Mouse (Mus musculus) kidney, embryonic 16.5 days (tissue): ENCODE results near the gene Gm13889. TPM values are rescaled to one million over a fixed set of nuclear protein-coding genes. Genes with fewer than 3 reads are reported as not detected.

Source experiments
- ATAC-seq: fragments of 200-750 bp; cut with Nextera tagmentation; 2 replicates; pipeline ENCODE4 v1.8.0; 2017; ENCODE audit warnings: moderate TSS enrichment; ENCODE audit not compliant: low FRiP score, low TSS enrichment
- H3K27ac ChIP-seq: fragments of 300-500 bp; sonication (generic); 2 replicates; pipeline ENCODE4 v1.5.1; 2014; ENCODE audit warnings: low read length
- H3K27me3 ChIP-seq: fragments of 300-500 bp; sonication (generic); 2 replicates; pipeline ENCODE4 v1.6.1; 2014; ENCODE audit warnings: low read length, control low read depth, mixed read lengths; ENCODE audit not compliant: insufficient read depth
- H3K36me3 ChIP-seq: fragments of 300-500 bp; sonication (generic); 2 replicates; pipeline ENCODE4 v1.6.1; 2014; ENCODE audit warnings: low read length, control low read depth, mixed read lengths; ENCODE audit not compliant: insufficient read depth
- H3K4me1 ChIP-seq: fragments of 300-500 bp; sonication (generic); 2 replicates; pipeline ENCODE4 v1.6.1; 2014; ENCODE audit warnings: low read length, control low read depth, mixed read lengths; ENCODE audit not compliant: insufficient read depth
- H3K4me2 ChIP-seq: fragments of 300-500 bp; sonication (generic); replicated peaks from 2 replicates; pipeline ENCODE4 v1.6.1; 2014; ENCODE audit warnings: low read depth, low read length
- H3K4me3 ChIP-seq: fragments of 300-500 bp; sonication (generic); 2 replicates; pipeline ENCODE4 v1.5.1; 2014; ENCODE audit warnings: mild to moderate bottlenecking, low read length
- H3K9ac ChIP-seq: fragments of 300-500 bp; sonication (generic); replicated peaks from 2 replicates; pipeline ENCODE4 v1.6.1; 2014; ENCODE audit warnings: low read length
- H3K9me3 ChIP-seq: fragments of 300-500 bp; sonication (generic); 2 replicates; pipeline ENCODE4 v1.6.1; 2016; ENCODE audit warnings: low read length, control low read depth
- WGBS: fragments of 180-500 bp; shearing (Covaris S2); extraction: QIAGEN DNeasy Blood & Tissue Kit; methylation state at CpG from one replicate; pipeline ENCODE4 v1.1.7; 2014; 5-methylcytosine and 5-hydroxymethylcytosine counted together
- polyA plus RNA-seq: library from polyadenylated mRNA; unstranded; fragments of >200 nt; fragmentation: Nextera tagmentation; extraction: Ambion mirVana; gene quantifications from 2 replicates; pipeline ENCODE4 v1.2.1, GENCODE M21; 2015

The Gm13889 gene
- polyA plus RNA-seq, 1 experiment from 2014 or later, result 9.5 TPM

DNA sequence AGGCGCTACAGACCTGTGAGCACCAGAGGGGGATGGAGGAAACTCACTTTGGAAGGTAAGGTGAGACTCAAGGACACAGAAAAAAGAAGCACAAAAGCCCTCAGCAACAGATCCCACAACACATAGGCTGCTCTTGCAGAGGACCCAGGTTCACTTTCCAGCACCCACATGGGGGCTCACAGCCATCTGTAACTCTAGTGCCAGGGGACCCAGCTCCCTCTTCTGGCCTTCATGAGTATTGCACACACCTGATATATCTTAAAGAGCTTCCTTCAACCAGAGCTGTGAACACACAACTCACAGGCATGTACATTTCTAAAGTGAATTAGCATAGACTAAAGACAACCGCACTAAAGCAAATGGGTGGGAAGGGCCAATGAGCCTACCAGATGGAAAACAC is 12.9 kb downstream of the Gm13889 start:
- H3K4me2 ChIP-seq, result no peak overlapping the region
- WGBS, result 89% methylated on average over 2 of the region's 2 CpGs
- ATAC-seq, result no peak
- H3K27ac ChIP-seq, result no peak overlapping the region
- peaks cover 6% of the 10 kb centered on the region for H3K9me3 ChIP-seq
- no peak overlapping the region for H3K9ac ChIP-seq
- no peaks in the 10 kb centered on the region for H3K36me3 ChIP-seq
- H3K4me3 ChIP-seq, result no peak overlapping the region
- peaks cover 7% of the 10 kb centered on the region for H3K4me1 ChIP-seq
- no peaks in the 10 kb centered on the region for H3K27me3 ChIP-seq

DNA sequence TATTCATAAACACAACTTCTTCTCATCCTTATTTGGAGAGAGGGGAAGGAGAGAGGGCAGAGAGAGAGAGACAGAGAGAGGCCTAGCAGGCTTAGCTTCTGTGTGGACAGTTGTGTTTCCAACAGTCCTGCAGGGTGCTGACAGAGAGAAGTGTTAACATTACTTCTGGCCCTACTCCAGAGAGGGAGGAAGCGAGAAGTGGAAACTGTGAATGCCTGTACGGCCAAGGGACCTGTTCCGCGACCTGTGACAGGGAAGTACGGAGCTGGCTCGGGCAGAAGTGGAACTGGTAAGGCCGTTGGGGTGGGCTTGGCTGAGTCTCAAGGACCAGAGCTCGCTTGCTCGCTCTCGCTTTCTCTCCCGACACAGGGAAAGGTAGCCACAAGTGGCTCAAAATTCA is 15.3 kb downstream of the Gm13889 start:
- 0 out of 2 replicates have a peak, but pooled peaks have one; percentile 35 for ATAC-seq
- no peak overlapping the region for H3K27ac ChIP-seq

DNA sequence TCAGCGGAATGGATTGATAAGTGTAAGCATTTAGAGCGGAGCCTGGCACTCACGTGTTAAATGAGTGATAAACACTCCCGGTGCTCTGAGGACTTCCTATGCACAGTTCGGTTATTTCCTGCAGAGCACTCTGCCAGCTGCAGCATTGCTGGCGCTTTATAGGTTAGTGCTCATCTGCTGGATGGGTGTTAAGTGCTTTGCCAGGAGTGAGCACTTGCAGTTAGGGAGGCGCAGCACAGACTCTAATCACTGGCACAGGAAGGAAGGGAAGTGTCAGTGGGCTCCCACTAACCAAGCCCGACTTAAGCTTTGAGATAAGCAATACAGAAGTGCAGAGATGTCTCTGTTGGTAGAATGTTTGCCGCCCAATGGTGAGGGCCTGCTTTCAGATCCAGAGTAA is 18.5 kb downstream of the Gm13889 start:
- H3K4me3 ChIP-seq, result no peak overlapping the region

More for the DNA sequence above, 15.3 kb downstream of the Gm13889 start:
- H3K4me1 ChIP-seq, result peaks cover 5% of the 10 kb centered on the region
- peaks cover 6% of the 10 kb centered on the region for H3K9me3 ChIP-seq
- H3K4me2 ChIP-seq, result no peak overlapping the region
- H3K36me3 ChIP-seq, result no peaks in the 10 kb centered on the region
- H3K4me3 ChIP-seq, result no peak overlapping the region
- H3K27me3 ChIP-seq, result no peaks in the 10 kb centered on the region
- H3K9ac ChIP-seq, result no peak overlapping the region
- WGBS, result 54% methylated on average over 11 of the region's 11 CpGs

DNA sequence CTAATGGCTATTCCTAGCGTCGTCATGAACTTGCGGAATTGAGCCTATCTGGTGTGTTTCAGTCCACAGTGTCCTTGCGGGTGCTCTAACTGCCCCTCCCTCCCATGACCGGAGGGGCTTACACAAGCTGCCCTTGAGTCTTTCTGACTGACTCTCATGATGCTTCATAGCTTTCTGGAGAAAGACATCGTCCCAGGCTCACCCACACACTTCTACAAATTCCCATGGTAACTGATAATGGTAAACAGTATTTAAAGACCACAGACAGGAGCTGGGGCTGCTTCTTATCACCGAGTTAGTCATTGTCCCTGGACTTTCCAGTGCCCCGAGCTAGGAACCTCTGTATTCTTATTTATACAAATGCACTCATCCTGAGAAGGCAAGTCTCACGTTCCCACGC is 28.1 kb downstream of the Gm13889 start:
- Histone ChIP-seq H3K9me3 (no peaks in the 10 kb centered on the region), H3K36me3 (no peaks in the 10 kb centered on the region), H3K4me2 (no peak overlapping the region), H3K4me3 (no peak overlapping the region), H3K9ac (no peak overlapping the region), H3K27me3 (no peaks in the 10 kb centered on the region), H3K4me1 (no peaks in the 10 kb centered on the region), H3K27ac (no peak overlapping the region)
- ATAC-seq, result no peak
- WGBS, result 85% methylated on average over 10 of the region's 10 CpGs

More for the DNA sequence above, 18.5 kb downstream of the Gm13889 start:
- H3K9ac ChIP-seq, result no peak overlapping the region
- peaks cover 2% of the 10 kb centered on the region; the same call in 1 of the 2 replicates for H3K4me1 ChIP-seq
- peaks cover 6% of the 10 kb centered on the region for H3K9me3 ChIP-seq
- 44% methylated on average over 9 of the region's 9 CpGs for WGBS
- H3K36me3 ChIP-seq, result no peaks in the 10 kb centered on the region
- H3K27ac ChIP-seq, result no peak overlapping the region
- no peak overlapping the region for H3K4me2 ChIP-seq
- ATAC-seq, result no peak
- no peaks in the 10 kb centered on the region for H3K27me3 ChIP-seq

DNA sequence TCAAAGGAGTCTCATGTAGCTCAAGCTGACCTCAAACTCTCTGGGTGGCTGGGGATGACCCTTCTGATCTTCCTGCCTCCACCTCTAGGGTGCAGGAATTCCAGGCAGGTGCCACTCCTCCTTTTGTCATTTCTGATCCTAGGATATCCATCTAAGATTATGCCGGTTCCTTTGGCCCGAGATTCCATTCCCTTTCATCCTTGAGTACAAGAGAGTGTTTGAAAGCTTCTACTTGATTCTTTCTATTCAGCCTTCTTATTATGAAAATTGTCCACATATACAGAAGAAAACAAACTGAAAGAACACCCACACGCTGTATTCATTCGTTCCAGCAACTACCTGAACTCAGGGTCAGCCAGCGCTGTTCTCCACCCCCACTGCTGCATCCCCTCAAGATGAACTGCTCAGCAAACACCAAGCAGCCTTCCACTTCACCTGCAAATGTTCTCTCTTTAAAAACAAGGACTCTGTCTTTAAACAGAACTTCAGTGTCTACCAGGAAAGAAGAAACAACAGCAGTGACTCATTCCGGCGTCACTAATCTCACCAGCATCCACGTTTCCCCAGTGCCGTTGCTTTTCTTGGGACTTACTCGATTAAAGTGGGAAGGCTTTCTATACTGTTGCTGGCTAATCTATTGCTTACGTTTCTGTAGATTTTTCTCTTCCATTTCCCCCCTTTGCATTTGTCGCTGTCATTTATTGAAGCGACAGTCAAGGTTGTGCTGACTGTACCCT is 29.1 kb downstream of the Gm13889 start:
- ATAC-seq, result no peak
- H3K27me3 ChIP-seq, result no peaks in the 10 kb centered on the region
- H3K4me3 ChIP-seq, result no peak overlapping the region
- 73% methylated on average over 13 of the region's 13 CpGs for WGBS
- no peak overlapping the region for H3K27ac ChIP-seq
- no peaks in the 10 kb centered on the region for H3K36me3 ChIP-seq
- no peaks in the 10 kb centered on the region for H3K4me1 ChIP-seq
- no peak overlapping the region for H3K4me2 ChIP-seq
- H3K9ac ChIP-seq, result no peak overlapping the region
- no peaks in the 10 kb centered on the region for H3K9me3 ChIP-seq

DNA sequence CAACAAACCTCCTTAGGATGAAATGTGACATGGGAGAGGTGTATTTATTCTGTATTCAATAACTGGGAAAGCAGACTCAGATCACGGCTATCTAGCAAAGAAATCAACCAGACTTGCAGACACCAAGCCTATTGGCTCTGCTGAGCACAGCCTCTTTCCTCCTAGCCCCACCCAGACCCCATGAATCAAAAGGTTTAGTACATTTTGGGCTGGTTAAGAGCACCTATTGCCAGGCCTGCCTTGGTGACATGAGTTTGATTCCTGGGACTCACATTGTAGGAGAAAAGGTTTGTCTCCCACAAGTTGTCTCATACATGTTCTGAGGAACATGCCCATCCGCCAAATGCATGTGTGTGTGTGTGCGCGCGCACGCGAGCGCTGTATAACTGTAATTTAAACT is 30.9 kb downstream of the Gm13889 start:
- WGBS, result 94% methylated on average over 8 of the region's 8 CpGs
- Histone ChIP-seq H3K27ac (no peak overlapping the region), H3K36me3 (no peaks in the 10 kb centered on the region), H3K4me1 (no peaks in the 10 kb centered on the region), H3K9ac (no peak overlapping the region), H3K9me3 (no peaks in the 10 kb centered on the region), H3K27me3 (no peaks in the 10 kb centered on the region), H3K4me3 (no peak overlapping the region), H3K4me2 (no peak overlapping the region)
- no peak for ATAC-seq

DNA sequence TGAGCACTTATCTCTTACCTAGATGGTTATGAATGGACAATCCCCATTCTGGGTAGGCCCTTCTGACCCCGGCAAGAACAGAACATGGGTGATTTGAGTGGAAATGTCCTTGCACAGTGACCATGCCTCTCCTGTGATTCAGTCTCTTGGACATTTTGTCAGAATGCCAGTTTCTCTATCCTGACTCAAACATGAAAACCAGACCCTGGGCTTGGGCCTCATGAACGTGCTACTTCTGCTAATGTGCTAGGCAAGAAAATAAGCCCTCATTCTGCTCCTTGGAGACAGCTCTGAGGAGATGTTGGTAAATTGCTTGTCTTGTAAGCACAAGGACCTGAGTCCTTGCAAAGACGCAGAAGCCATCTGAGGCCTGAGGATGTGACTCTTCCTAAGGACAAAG is 37.9 kb downstream of the Gm13889 start:
- H3K27ac ChIP-seq, result no peak overlapping the region
- 86% methylated on average over 3 of the region's 3 CpGs for WGBS
- H3K36me3 ChIP-seq, result no peaks in the 10 kb centered on the region
- no peaks in the 10 kb centered on the region for H3K27me3 ChIP-seq
- no peak for ATAC-seq
- H3K4me2 ChIP-seq, result no peak overlapping the region
- no peaks in the 10 kb centered on the region for H3K9me3 ChIP-seq
- H3K4me1 ChIP-seq, result no peaks in the 10 kb centered on the region
- no peak overlapping the region for H3K4me3 ChIP-seq
- H3K9ac ChIP-seq, result no peak overlapping the region

DNA sequence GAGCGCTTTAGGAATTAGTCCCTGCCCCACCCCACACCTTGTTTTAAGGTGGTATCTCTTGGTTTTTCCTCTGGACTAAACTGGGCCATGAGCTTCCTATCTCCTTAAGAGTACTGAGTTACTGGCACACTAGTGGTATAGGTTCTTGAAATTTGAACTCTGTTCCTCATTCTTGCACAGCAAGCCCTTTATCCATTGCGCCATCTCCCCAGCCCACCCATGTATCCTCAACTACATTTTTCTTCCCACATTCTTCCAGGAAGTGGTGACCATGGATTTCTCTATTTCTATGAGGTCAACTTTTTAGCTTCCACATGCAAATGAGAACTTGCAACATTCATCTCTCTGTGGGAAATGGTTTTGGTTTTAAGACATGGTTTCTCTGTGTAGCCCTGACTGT is 43.4 kb downstream of the Gm13889 start:
- Histone ChIP-seq H3K27me3 (no peaks in the 10 kb centered on the region), H3K4me3 (no peak overlapping the region), H3K36me3 (no peaks in the 10 kb centered on the region), H3K9me3 (no peaks in the 10 kb centered on the region), H3K27ac (no peak overlapping the region), H3K9ac (no peak overlapping the region), H3K4me1 (no peaks in the 10 kb centered on the region), H3K4me2 (no peak overlapping the region)
- no peak for ATAC-seq
- 93% methylated on average over 2 of the region's 2 CpGs for WGBS

DNA sequence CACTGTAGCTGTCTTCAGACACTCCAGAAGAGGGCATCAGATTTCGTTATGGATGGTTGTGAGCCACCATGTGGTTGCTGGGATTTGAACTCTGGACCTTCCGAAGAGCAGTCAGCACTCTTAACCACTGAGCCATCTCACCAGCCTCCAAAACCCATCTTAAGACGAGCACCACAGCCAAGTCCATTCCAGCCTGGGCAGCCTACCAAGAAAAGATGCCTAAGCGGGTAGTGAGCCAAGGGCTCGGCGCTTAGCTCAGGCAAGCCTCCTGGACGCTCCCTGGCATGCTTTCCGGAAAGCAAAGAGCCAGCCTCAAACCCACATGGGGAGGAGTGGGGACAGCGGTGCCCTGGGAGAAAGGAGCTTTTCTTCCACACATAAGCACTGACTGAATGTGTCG is 45.1 kb downstream of the Gm13889 start:
- no peaks in the 10 kb centered on the region for H3K36me3 ChIP-seq
- no peak overlapping the region for H3K4me2 ChIP-seq
- no peak overlapping the region for H3K9ac ChIP-seq
- H3K9me3 ChIP-seq, result no peaks in the 10 kb centered on the region
- WGBS, result 88% methylated on average over 10 of the region's 10 CpGs
- H3K4me1 ChIP-seq, result no peaks in the 10 kb centered on the region
- H3K27ac ChIP-seq, result no peak overlapping the region
- ATAC-seq, result no peak
- H3K27me3 ChIP-seq, result no peaks in the 10 kb centered on the region
- no peak overlapping the region for H3K4me3 ChIP-seq

DNA sequence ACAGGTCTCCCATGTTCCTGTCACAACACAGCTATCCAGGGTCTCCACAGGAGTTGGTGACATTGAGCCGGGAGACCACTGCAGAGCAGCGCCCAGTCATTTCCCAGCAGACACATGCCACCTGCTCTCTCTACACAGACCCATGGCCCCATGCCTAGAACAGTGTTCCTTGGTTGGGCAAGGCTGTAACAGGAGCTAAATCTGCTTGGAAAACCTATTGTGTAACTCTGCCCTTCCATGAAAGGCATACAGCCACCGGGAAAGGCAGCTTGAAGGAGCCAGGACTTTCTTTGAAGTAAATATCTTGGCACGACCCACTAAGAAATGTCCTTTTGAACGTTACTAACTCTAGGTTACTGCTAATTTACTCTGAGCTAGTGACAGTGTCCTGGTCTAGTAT is 47.3 kb downstream of the Gm13889 start:
- H3K9ac ChIP-seq, result no peak overlapping the region
- no peak overlapping the region for H3K4me2 ChIP-seq
- no peaks in the 10 kb centered on the region for H3K27me3 ChIP-seq
- H3K36me3 ChIP-seq, result no peaks in the 10 kb centered on the region
- no peaks in the 10 kb centered on the region for H3K9me3 ChIP-seq
- ATAC-seq, result no peak
- H3K4me3 ChIP-seq, result no peak overlapping the region
- H3K27ac ChIP-seq, result no peak overlapping the region
- H3K4me1 ChIP-seq, result no peaks in the 10 kb centered on the region
- 65% methylated on average over 5 of the region's 5 CpGs for WGBS
